Mouse (Mus musculus) left cerebral cortex, postnatal 14 days (tissue): ENCODE results near the gene Fam69a. TPM values are rescaled to one million over a fixed set of nuclear protein-coding genes. Genes with fewer than 3 reads are reported as not detected.
A peak's percentile ranks its signal among the peaks of the same experiment; 100 is the strongest.
"Not testable (repeated sequence)": the region's sequence is repeated elsewhere in the genome, so short reads cannot be mapped to it uniquely, and the experiment has no call there.

Experiments
- DNase-seq, 2 experiments: peaks; one replicate each; pipeline ENCODE4 v3.0.0; 2021 to 2022; ENCODE audit warnings: low spot score in 2 of 2, mixed read lengths in 1 of 2
- intact Hi-C: fragments of 180-260 bp; cut with DNase I; formaldehyde crosslinking; loops from one replicate; pipeline ENCODE4 v1.15.1; 2025
- total RNA-seq, 2 experiments: library from RNA; stranded (reverse); gene quantifications; 2 replicates each; pipeline ENCODE4 v1.2.3; 2021

Gene Fam69a
- total RNA-seq, 2 experiments from 2014 or later = 42.3 to 47.3 TPM

- peak; percentile 57 to 82 for DNase-seq
- intact Hi-C loops = loop anchor here (2.0 kb wide), 1 partner anchor 66 kb away; no protein-coding TSS in a partner anchor
Measured at GRCm38 (mm10) chr5:107986255-107986966, 474 bp downstream of the Fam69a start.

GRCm38 (mm10) chr5:107983946-107984345, 2.9 kb downstream of the Fam69a start:
- intact Hi-C loops = no loop called here
- DNase-seq = no peak

GRCm38 (mm10) chr5:107982016-107982415, 4.9 kb downstream of the Fam69a start:
- intact Hi-C loops = no loop called here
- DNase-seq = no peak

GRCm38 (mm10) chr5:107979901-107980300, 7.0 kb downstream of the Fam69a start:
- intact Hi-C loops = no loop called here

GRCm38 (mm10) chr5:107978289-107979035, 8.4 kb downstream of the Fam69a start:
- intact Hi-C loops = no loop called here
- no peak for DNase-seq

More at GRCm38 (mm10) chr5:107979901-107980300, 7.0 kb downstream of the Fam69a start:
- no peak for DNase-seq

- DNase-seq = no peak
- intact Hi-C loops = no loop called here
Measured at GRCm38 (mm10) chr5:107977640-107978288, 9.1 kb downstream of the Fam69a start.

- DNase-seq = no peak
- intact Hi-C loops = no loop called here
Measured at GRCm38 (mm10) chr5:107973310-107973709, 13.6 kb downstream of the Fam69a start.

GRCm38 (mm10) chr5:107972444-107973272, 14.2 kb downstream of the Fam69a start:
- no peak for DNase-seq
- intact Hi-C loops = no loop called here

- no peak for DNase-seq
- intact Hi-C loops = no loop called here
Measured at GRCm38 (mm10) chr5:107971069-107971468, 15.8 kb downstream of the Fam69a start.

GRCm38 (mm10) chr5:107969818-107970217, 17.1 kb downstream of the Fam69a start:
- intact Hi-C loops, DNase-seq: not testable (repeated sequence)

GRCm38 (mm10) chr5:107968079-107968478, 18.8 kb downstream of the Fam69a start:
- intact Hi-C loops = no loop called here
- DNase-seq = no peak

- no peak for DNase-seq
- intact Hi-C loops = no loop called here
Measured at GRCm38 (mm10) chr5:107966841-107967457, 19.9 kb downstream of the Fam69a start.

- intact Hi-C loops = no loop called here
- DNase-seq = no peak
Measured at GRCm38 (mm10) chr5:107966156-107966555, 20.7 kb downstream of the Fam69a start.

- no peak for DNase-seq
- intact Hi-C loops = no loop called here
Measured at GRCm38 (mm10) chr5:107965355-107965991, 21.4 kb downstream of the Fam69a start.

- intact Hi-C loops = no loop called here
- no peak for DNase-seq
Measured at GRCm38 (mm10) chr5:107964031-107964758, 22.7 kb downstream of the Fam69a start.

- intact Hi-C loops = no loop called here
- peak; percentile 55 to 65 for DNase-seq
Measured at GRCm38 (mm10) chr5:107961438-107962251, 25.2 kb downstream of the Fam69a start.
